Comparison of ENCODE assay signal across 19 mouse cellular contexts in the genomic region with DNA sequence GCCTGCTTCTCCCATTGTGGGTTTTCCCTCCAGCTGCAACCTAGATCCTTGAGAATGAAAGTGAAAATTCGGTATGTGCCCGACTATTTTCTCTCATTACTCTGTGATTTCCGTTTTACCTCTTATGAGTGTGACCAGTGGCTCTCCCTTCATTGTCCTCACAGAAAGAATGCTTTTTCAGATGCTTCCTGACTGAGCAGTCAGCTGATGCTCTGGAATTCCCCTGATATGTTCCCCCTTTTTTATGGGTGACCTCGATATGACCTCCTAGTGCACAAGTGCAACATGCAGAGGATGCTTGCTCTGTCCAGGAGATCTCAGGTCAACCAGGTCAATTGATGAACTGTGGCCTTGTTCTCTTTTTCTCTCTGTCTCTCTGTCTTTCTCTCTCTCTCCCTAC. TPM values are rescaled to one million over a fixed set of nuclear protein-coding genes. Genes with fewer than 3 reads are reported as not detected.
DNase-seq lines count a peak whose midpoint lies in the region; ATAC-seq and TF ChIP-seq lines count a peak whose summit lies in the region.
"Had no signal": no experiment of that assay in that cellular context is flagged by ENCODE, and none has a peak within 500 bp of the region (broad histone marks: within the 10 kb centered on the region; RNA-seq: fewer than 3 reads in every experiment).

No protein-coding gene starts in this region.

- intact Hi-C loops in heart, postnatal 36 days (cut with DNase I): loop anchor here (10.0 kb wide), 1 partner anchor 88 kb away; no protein-coding TSS in a partner anchor
- intact Hi-C loops in left cerebral cortex, postnatal 4 days (cut with DNase I): no loop called here

- no peaks in the 10 kb centered on the region for H3K27me3 ChIP-seq in kidney, postnatal 0 days (ENCODE audit: insufficient read depth, low read length)
- H3K27me3 ChIP-seq in kidney, embryonic 14.5 days (ENCODE audit: control insufficient read depth, insufficient read depth, low read length): no peaks in the 10 kb centered on the region
- H3K27me3 ChIP-seq in embryonic facial prominence, embryonic 14.5 days (replicated peaks; ENCODE audit: control insufficient read depth, insufficient read depth, low read length): no peaks in the 10 kb centered on the region
- H3K27me3 ChIP-seq in heart, embryonic 16.5 days (ENCODE audit: control insufficient read depth, insufficient read depth, low read length): no peaks in the 10 kb centered on the region
- H3K27me3 ChIP-seq: forebrain, embryonic 15.5 days; hindbrain, embryonic 12.5 days; megakaryocyte, embryonic 14.5 days; neural tube, embryonic 12.5 days had no signal

- no peak overlapping the region for H3K27ac ChIP-seq in kidney, postnatal 0 days
- no peak overlapping the region; the same call in 1 of the 2 replicates for H3K27ac ChIP-seq in kidney, embryonic 14.5 days (ENCODE audit: low read depth, low read length)
- H3K27ac ChIP-seq in embryonic facial prominence, embryonic 14.5 days (replicated peaks; ENCODE audit: low read depth, low read length): no peak overlapping the region
- peak overlapping the region; percentile 46 for H3K27ac ChIP-seq in heart, embryonic 16.5 days (ENCODE audit: low read length)
- H3K27ac ChIP-seq: forebrain, embryonic 15.5 days; hindbrain, embryonic 12.5 days; layer of hippocampus, adult 2 months; neural tube, embryonic 12.5 days had no signal

- H3K4me3 ChIP-seq in kidney, postnatal 0 days (replicated peaks; ENCODE audit: low read depth, low read length): no peak overlapping the region
- H3K4me3 ChIP-seq in kidney, embryonic 14.5 days (ENCODE audit: low read length): no peak overlapping the region
- H3K4me3 ChIP-seq in embryonic facial prominence, embryonic 14.5 days (ENCODE audit: low read depth, low read length): no peak overlapping the region
- H3K4me3 ChIP-seq in heart, embryonic 16.5 days (ENCODE audit: low read length): no peak overlapping the region
- H3K4me3 ChIP-seq: forebrain, embryonic 15.5 days; hindbrain, embryonic 12.5 days; layer of hippocampus, adult 2 months; megakaryocyte, embryonic 14.5 days; neural tube, embryonic 12.5 days had no signal

- TF ChIP-seq CTCF in kidney, postnatal 0 days (IDR thresholded peaks at IDR 0.05; ENCODE audit: low read depth): no peak

- whole genome bisulfite sequencing in kidney, postnatal 0 days: 64% methylated on average over 4 of the region's 4 CpGs
- WGBS in kidney, embryonic 14.5 days: 57% methylated on average over 4 of the region's 4 CpGs
- WGBS in embryonic facial prominence, embryonic 14.5 days: 49% methylated on average over 4 of the region's 4 CpGs
- 53% methylated on average over 4 of the region's 4 CpGs for WGBS in heart, embryonic 16.5 days

- ATAC-seq in kidney, postnatal 0 days (replicated peaks; ENCODE audit: low FRiP score, low read depth): no peak
- ATAC-seq in kidney, embryonic 14.5 days (ENCODE audit: low FRiP score, low TSS enrichment): no peak
- no peak for ATAC-seq in embryonic facial prominence, embryonic 14.5 days (ENCODE audit: low read depth)
- ATAC-seq in heart, embryonic 16.5 days (replicated peaks; ENCODE audit: extremely low read depth, insufficient read depth, low FRiP score): peak; percentile 70
- ATAC-seq: forebrain, embryonic 15.5 days had no signal

- no peaks in the 10 kb centered on the region for H3K36me3 ChIP-seq in kidney, postnatal 0 days (ENCODE audit: insufficient read depth, low read length)
- no peaks in the 10 kb centered on the region for H3K36me3 ChIP-seq in kidney, embryonic 14.5 days (ENCODE audit: control insufficient read depth, insufficient read depth, low read length)
- no peaks in the 10 kb centered on the region for H3K36me3 ChIP-seq in embryonic facial prominence, embryonic 14.5 days (ENCODE audit: control insufficient read depth, insufficient read depth, low read length)
- no peaks in the 10 kb centered on the region for H3K36me3 ChIP-seq in heart, embryonic 16.5 days (ENCODE audit: control insufficient read depth, insufficient read depth)
- H3K36me3 ChIP-seq: forebrain, embryonic 15.5 days; hindbrain, embryonic 12.5 days; neural tube, embryonic 12.5 days had no signal

- no peaks in the 10 kb centered on the region for H3K9me3 ChIP-seq in kidney, postnatal 0 days (replicated peaks; ENCODE audit: low read length)
- H3K9me3 ChIP-seq in kidney, embryonic 14.5 days (ENCODE audit: control insufficient read depth, low read length): 0 out of 2 replicates have a peak, but pooled peaks cover 3% of the 10 kb centered on the region
- peaks cover 7% of the 10 kb centered on the region; the same call in 1 of the 2 replicates for H3K9me3 ChIP-seq in embryonic facial prominence, embryonic 14.5 days (ENCODE audit: control insufficient read depth, low read length)
- H3K9me3 ChIP-seq in heart, embryonic 16.5 days (replicated peaks; ENCODE audit: control insufficient read depth, low read length): no peaks in the 10 kb centered on the region
- H3K9me3 ChIP-seq: forebrain, embryonic 15.5 days; hindbrain, embryonic 12.5 days; neural tube, embryonic 12.5 days had no signal

- no peak overlapping the region for H3K4me2 ChIP-seq in kidney, postnatal 0 days (ENCODE audit: low read length)
- H3K4me2 ChIP-seq in kidney, embryonic 14.5 days (replicated peaks; ENCODE audit: low read depth, low read length): no peak overlapping the region
- H3K4me2 ChIP-seq in embryonic facial prominence, embryonic 14.5 days (ENCODE audit: low read depth, low read length): no peak overlapping the region
- H3K4me2 ChIP-seq in heart, embryonic 16.5 days (ENCODE audit: low read depth, low read length): no peak overlapping the region
- H3K4me2 ChIP-seq: forebrain, embryonic 15.5 days; hindbrain, embryonic 12.5 days; neural tube, embryonic 12.5 days had no signal

- H3K4me1 ChIP-seq in kidney, postnatal 0 days (replicated peaks; ENCODE audit: insufficient read depth, low read length): no peaks in the 10 kb centered on the region
- no peaks in the 10 kb centered on the region for H3K4me1 ChIP-seq in kidney, embryonic 14.5 days (ENCODE audit: control insufficient read depth, insufficient read depth, low read length)
- no peaks in the 10 kb centered on the region for H3K4me1 ChIP-seq in embryonic facial prominence, embryonic 14.5 days (ENCODE audit: control insufficient read depth, insufficient read depth, low read length)
- peaks cover 8% of the 10 kb centered on the region for H3K4me1 ChIP-seq in heart, embryonic 16.5 days (ENCODE audit: control insufficient read depth, insufficient read depth, low read length)
- H3K4me1 ChIP-seq: forebrain, embryonic 15.5 days; hindbrain, embryonic 12.5 days; megakaryocyte, embryonic 14.5 days; neural tube, embryonic 12.5 days had no signal

- peak; percentile 96 for DNase-seq in heart, adult 11 months
- DNase-seq in heart, postnatal 36 days: no peak
- peak; percentile 28 for DNase-seq in kidney, postnatal 0 days (ENCODE audit: low spot score)
- peak; percentile 23 for DNase-seq in embryonic facial prominence, embryonic 14.5 days (ENCODE audit: low spot score)
- no peak for DNase-seq in left cerebral cortex, postnatal 4 days
- DNase-seq: cerebellum, adult 11 months; cerebellum, postnatal 36 days; gastrocnemius, postnatal 10 days; lung, adult 18-20 months; right cerebral cortex, postnatal 4 days; thymus, adult 18-20 months had no signal

- H3K9ac ChIP-seq in kidney, postnatal 0 days (ENCODE audit: low read depth, low read length): no peak overlapping the region
- no peak overlapping the region for H3K9ac ChIP-seq in kidney, embryonic 14.5 days (ENCODE audit: low read depth, low read length)
- no peak overlapping the region for H3K9ac ChIP-seq in embryonic facial prominence, embryonic 14.5 days (ENCODE audit: low read depth, low read length)
- no peak overlapping the region for H3K9ac ChIP-seq in heart, embryonic 16.5 days (ENCODE audit: low read length)
- H3K9ac ChIP-seq: forebrain, embryonic 15.5 days; hindbrain, embryonic 12.5 days; neural tube, embryonic 12.5 days had no signal

RNA-seq across cellular contexts. Expression of a gene that starts 56.3 kb away (rescaled TPM):
- total RNA-seq in heart, postnatal 36 days (2021): 10 to 100 TPM in 1 of 2 experiments, 1 to 10 TPM in 1; 9.7 to 11.1 TPM
- 26.1 and 29.7 TPM in 2 replicates for polyA plus RNA-seq in kidney, postnatal 0 days (2015; fragmentation: Nextera tagmentation; extraction: Ambion mirVana)
- polyA plus RNA-seq in kidney, embryonic 14.5 days (2014; fragmentation: Nextera tagmentation; extraction: Ambion mirVana): 22.2 and 35.2 TPM in 2 replicates
- polyA plus RNA-seq in embryonic facial prominence, embryonic 14.5 days (2014; fragmentation: Nextera tagmentation; extraction: Ambion mirVana): 22.9 and 25.5 TPM in 2 replicates
- 13.6 TPM in 2 replicates for polyA plus RNA-seq in heart, embryonic 16.5 days (2015; fragmentation: Nextera tagmentation; extraction: Ambion mirVana)
- total RNA-seq in left cerebral cortex, postnatal 4 days (2021): 10 to 100 TPM; 38.2 to 42.0 TPM
- polyA plus RNA-seq: C2C12 had no signal

Comparison
In these comparisons a context has a peak if more than half of its experiments do, and no peak if none do; other contexts are left out.
1. DNase-seq: peak in heart, adult 11 months (single experiment), kidney, postnatal 0 days (single experiment) and embryonic facial prominence, embryonic 14.5 days (single experiment); none in heart, postnatal 36 days (0 of 2) and left cerebral cortex, postnatal 4 days (single experiment).